Mouse (Mus musculus) layer of hippocampus, adult 9-10 months (tissue): Measurements from ENCODE around the gene Dyrk4.
A peak's percentile ranks its signal among the peaks of the same experiment; 100 is the strongest.

Source experiments
- DNase-seq: peaks from one replicate; pipeline ENCODE4 v3.0.0; 2022; ENCODE audit warnings: low spot score

Gene Dyrk4

GRCm38 (mm10) chr6:126921111-126921881, at the start of gene Dyrk4:
TSS of gene Dyrk4 (minus strand) at chr6:126921839.
- DNase-seq = no peak

- no peak for DNase-seq
Measured at GRCm38 (mm10) chr6:126966241-126967026, 44.8 kb upstream of the Dyrk4 start.

- DNase-seq = no peak
Measured at GRCm38 (mm10) chr6:126963426-126963825, 41.8 kb upstream of the Dyrk4 start.

- no peak for DNase-seq
Measured at GRCm38 (mm10) chr6:126962709-126963108, 41.1 kb upstream of the Dyrk4 start.

- no peak for DNase-seq
Measured at GRCm38 (mm10) chr6:126961371-126962018, 39.9 kb upstream of the Dyrk4 start.

GRCm38 (mm10) chr6:126955734-126956133, 34.1 kb upstream of the Dyrk4 start:
- DNase-seq = peak; percentile 61

- DNase-seq = no peak
Measured at GRCm38 (mm10) chr6:126948336-126948735, 26.7 kb upstream of the Dyrk4 start.

- DNase-seq = no peak
Measured at GRCm38 (mm10) chr6:126940451-126940850, 18.8 kb upstream of the Dyrk4 start.

GRCm38 (mm10) chr6:126939487-126940171, 18.0 kb upstream of the Dyrk4 start, which contains the start of the genes Rad51ap1 and D6Wsu163e:
TSS of gene Rad51ap1 (minus strand) at chr6:126939587.
TSS of gene D6Wsu163e (plus strand) at chr6:126939962.
- peak; percentile 89 for DNase-seq

- DNase-seq = no peak
Measured at GRCm38 (mm10) chr6:126938853-126939486, 17.3 kb upstream of the Dyrk4 start.

GRCm38 (mm10) chr6:126938047-126938446, 16.4 kb upstream of the Dyrk4 start:
- no peak for DNase-seq

- no peak for DNase-seq
Measured at GRCm38 (mm10) chr6:126932896-126933295, 11.3 kb upstream of the Dyrk4 start.

GRCm38 (mm10) chr6:126914928-126915327, 6.7 kb downstream of the Dyrk4 start:
- no peak for DNase-seq

GRCm38 (mm10) chr6:126910727-126911126, 10.9 kb downstream of the Dyrk4 start:
- DNase-seq = peak; percentile 4

- no peak for DNase-seq
Measured at GRCm38 (mm10) chr6:126907876-126908275, 13.8 kb downstream of the Dyrk4 start.

GRCm38 (mm10) chr6:126907378-126907777, 14.3 kb downstream of the Dyrk4 start:
- DNase-seq = no peak

- no peak for DNase-seq
Measured at GRCm38 (mm10) chr6:126877118-126877517, 44.5 kb downstream of the Dyrk4 start.

- DNase-seq = no peak
Measured at GRCm38 (mm10) chr6:126852881-126853280, 68.8 kb downstream of the Dyrk4 start, which contains the start of gene Akap3. TSS of gene Akap3 (plus strand) at chr6:126853098.

GRCm38 (mm10) chr6:126848712-126849704, 72.6 kb downstream of the Dyrk4 start, which contains the start of gene Ndufa9:
TSS of gene Ndufa9 (minus strand) at chr6:126849136.
- peak; percentile 92 for DNase-seq

- no peak for DNase-seq
Measured at GRCm38 (mm10) chr6:126836628-126837027, 85.0 kb downstream of the Dyrk4 start.
